Mouse (Mus musculus) thymus, postnatal 36 days (tissue): ENCODE measurements at regions not wholly inside any gene's neighbourhood (a gene's known extent, or its start where the extent isn't known, plus 50 kb on each side); places are given as distances from the start of the nearest gene placed in this dataset.

Source experiments
- DNase-seq, 2 experiments: peaks; one replicate each; pipeline ENCODE4 v3.0.0; 2022; ENCODE audit warnings: mixed read lengths in 2 of 2

DNA sequence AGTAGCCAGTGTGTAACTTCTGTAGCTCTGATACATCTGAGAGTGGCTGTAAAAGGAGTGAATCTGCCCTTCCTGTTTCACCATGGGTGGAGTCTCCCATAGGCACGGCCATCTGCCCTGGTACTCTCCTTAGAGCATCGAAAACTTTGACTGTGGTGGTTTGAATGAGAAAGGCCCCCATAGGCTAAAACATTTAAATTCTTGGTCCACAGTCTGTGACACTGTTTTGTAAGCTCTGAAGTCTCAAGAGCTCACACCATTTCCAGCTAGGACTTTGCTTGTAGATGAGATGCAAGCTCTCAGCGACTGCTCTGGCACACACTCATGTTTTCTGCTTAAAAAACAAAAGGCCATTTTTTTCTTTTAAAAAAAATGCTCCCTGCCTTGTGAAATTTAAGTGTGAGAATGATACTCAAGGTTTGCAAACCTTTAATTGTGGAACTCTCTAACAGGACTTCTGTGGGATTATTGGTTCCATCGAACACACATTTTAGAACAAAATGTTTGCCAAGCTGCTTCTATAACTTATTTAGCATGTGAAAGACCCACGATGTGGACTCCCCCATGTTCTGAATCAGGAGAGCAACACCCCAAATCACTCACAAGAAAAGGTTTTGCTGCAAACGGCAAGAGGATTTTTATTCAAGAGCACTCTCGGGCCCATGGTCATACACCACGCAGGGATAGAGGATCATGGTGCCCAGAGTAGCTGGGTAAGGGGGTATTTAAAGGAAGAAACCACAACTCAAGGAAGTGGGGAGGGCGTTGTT is 65.7 kb upstream of the Klf12 start:
- no peak for DNase-seq

DNA sequence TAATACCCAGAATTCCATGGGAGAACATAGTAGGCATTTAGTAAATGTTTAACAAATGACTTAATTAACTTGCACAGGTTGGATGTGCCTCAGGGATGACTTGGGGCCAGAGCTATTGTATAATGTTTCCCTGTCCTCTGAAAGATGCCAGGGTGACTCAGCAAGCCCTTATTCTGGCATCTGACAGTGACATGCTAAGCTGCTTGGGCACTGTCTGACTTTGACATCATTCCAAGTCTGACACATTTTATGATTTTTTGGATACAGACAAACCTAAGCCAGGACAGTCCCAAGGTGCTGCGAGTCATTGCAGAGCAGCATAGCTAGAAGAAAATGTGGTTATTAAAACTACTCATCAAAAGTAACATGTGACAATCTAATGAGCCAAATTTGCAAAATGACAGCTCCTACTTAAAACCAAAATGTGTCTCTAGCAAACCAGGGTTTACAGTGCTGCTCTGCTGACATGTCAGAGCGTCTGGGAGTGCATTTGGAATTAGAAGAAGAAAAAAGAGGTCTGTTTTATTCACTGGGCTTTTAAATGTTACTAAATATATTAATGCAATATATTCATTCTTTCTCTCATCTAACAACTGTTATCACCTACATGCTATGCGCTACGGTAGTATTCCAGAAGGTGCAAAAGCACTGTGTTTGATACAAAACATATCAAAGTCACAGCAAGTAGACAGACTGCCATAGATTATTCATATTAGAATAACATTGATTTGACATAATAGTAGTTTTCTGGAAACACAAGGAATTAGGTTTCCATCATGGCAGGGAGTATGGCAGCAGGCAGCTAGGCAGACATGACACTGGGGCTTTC is 64.1 kb upstream of the Klf12 start:
- DNase-seq, result no peak

DNA sequence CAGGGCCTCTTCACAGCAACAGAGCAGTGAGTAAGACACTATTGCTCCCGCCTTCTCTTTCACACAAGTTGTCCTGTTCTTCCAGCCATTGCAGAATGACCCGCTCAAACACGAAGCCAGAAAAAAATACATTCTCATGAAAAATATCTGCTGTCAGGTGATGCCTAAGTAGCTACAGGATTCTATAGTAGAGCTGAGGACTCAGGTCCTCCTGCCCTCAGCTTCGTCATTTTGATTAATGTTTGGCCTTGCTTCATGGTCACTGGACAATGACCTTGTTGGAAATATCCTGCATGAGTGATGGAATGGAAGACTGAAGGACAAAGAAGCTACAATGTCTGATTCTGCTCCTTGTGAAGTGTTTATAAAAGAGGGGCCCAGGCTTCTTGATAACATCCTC is 52.4 kb upstream of the Klf12 start:
- DNase-seq, result no peak
